Mouse (Mus musculus) brain, embryonic 18.5 days (tissue): ENCODE data around the gene Fam189a2.

Source experiments
- DNase-seq: peaks from one replicate; pipeline ENCODE4 v3.0.0-alpha.2; 2012; ENCODE audit warnings: low read depth, low spot score

Gene Fam189a2

DNA sequence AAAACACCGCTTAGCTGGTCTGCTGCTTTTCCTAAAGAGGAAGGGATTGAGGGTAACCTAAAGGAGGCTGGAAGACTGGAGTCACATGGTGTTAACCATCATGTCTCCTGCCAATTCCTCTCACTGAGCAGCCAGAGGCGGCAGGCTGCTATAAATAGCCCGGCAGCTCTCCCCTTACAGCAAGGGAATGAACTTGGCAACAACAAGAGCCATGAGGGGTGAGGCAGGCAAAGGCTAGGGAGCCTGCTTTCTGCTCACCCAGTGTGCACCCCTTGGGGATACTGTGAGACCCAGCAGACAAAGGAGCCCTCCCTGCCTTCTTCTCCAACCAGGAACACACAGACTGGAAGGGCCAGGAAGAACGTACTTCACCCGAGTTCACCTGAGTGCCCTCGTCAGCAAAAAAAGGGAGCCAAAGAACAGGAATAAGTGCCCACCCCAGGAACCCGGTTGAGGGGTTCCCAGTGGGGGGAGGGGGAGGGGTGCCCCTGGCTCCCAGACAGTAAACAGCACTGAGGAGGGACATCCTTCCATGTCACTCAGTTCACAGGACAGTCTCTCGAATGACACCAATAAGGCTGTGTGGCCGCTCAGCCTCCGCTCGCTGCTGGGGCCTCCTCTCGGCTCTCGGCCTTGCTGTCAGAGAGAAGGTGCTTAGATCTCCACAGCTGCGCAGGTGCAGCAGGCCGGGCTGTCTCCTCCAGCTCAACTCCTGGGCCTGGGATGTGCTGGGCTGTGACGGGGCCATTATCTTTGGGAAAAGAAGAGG lies 57.8 kb downstream of the Fam189a2 start:
- no peak for DNase-seq

DNA sequence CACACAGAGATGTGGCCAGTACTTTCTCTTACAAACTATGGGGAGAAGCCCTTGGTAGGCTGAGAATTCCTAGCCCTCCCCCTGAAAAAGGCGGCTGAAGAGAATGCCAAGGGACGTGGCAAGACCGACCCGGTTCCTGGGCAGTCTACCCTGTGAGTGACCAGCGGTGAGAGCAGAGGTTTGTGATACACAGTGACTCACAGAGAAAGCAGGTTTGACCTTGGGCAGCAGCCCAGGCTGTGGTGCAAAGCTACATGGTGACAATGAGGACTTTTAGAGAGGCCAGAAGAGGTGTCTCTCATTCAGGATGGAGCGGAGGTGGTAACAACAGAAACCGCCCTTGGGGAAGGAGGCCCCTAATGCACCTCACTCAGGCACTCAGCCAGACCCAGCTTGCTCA lies 59.4 kb downstream of the Fam189a2 start:
- DNase-seq: no peak

DNA sequence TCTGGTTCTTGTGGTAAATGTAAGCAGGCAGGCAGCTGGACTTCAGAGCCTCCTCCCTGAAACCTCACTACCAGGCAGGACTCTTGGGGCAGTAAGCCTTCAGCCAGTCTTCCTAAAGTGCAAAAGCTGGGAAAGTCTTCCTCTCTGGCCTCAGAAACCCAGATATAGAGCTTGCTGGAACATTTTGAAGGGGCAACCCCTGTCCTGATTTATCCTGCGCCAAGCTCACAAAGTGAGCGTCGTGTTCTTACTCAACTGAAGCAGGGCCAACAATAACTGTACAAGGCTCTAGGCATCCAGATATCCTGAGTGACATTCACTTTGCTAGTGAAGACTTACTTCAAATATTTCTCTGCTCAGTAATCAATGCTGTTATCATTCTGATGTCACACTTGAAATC lies 60.4 kb downstream of the Fam189a2 start:
- no peak for DNase-seq

DNA sequence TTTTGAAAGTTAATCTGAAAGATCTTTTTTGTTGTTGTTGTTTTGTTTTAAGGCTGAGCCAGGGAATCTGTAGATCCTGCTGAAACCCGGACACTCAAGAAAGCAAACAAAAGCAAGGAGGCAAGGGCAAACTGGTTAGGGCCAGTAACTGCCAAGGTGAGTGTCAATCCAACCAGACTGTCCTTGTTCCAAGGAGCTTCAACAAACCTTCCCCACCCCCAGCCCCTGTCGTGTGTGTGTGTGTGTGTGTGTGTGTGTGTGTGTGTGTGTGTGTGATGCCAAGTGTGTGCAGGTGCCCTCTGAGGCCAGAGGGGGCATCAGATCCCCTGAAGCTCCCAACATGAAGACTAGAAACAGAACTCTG lies 62.0 kb downstream of the Fam189a2 start:
- no peak for DNase-seq

DNA sequence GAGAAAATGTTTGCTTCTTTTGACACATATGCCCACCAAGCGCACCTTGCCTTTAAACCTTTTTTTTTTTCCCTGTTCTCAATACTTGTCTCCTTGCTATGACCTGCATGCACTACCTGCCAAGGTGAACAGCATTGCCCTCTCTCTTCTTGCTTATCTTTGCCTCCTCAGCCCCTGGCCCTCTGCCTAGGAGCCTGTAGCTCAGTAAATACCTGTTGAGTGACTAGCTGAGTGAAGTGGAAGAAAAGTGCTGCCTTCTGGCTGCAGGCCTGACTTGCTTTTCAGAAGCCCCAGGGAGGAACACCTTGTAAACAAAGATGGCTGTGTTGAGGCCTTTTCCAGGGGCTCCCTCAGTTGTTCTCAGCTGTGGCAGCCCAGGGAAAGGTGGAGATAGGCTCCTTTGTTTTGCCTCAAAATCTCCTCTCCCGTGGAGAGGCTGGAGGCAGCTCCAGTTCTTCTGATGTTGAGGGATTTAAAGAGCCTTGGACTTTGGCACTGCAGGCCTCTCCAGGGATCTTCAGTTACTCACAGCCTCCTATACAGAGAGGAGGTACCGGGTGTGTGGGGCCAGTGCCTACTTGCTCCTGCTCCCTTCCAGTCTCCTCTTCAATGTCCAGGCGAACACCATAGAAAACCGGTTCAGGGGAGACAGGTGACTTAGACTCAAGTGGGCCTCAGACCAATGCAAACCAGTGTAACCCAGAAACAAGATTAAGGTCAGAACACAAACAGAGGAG lies 62.5 kb downstream of the Fam189a2 start:
- no peak for DNase-seq

DNA sequence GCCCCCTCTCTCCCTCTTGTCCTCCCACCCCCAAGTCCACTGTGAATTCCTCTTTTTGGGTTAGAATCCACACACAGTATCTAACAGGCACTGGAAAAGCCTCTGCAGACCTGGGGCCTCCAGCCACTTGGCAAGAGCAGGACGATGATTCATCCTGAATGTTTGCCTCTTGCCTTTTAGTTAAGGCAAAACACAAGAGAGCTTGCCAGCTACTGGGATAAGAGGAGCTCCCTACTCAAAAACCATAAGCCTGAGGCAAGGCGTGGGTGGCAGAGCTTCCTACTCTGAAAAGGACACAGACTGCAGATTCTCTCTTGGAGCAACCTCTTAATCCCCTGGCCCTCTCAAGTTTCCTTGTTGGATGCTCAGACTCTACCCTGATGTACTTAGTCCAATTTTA lies 63.7 kb downstream of the Fam189a2 start:
- DNase-seq: no peak

DNA sequence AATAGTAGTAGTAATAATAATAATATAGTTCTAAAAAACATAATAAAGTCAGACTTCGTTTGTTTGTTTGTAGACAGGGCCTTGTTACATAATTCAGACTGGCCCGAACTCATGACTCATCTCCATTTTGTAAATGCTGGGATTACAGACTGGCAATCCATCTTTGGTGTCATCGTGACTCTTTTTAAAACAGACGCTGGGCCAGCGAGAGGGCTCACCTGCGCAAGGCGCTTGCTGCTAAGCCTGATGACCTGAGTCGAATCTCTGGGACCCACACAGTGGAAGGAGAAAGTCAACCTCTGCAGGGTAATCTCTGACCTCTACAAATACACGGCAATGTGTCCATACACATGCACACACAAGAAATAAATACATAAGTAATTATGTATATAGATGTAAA lies 64.4 kb downstream of the Fam189a2 start:
- no peak for DNase-seq

DNA sequence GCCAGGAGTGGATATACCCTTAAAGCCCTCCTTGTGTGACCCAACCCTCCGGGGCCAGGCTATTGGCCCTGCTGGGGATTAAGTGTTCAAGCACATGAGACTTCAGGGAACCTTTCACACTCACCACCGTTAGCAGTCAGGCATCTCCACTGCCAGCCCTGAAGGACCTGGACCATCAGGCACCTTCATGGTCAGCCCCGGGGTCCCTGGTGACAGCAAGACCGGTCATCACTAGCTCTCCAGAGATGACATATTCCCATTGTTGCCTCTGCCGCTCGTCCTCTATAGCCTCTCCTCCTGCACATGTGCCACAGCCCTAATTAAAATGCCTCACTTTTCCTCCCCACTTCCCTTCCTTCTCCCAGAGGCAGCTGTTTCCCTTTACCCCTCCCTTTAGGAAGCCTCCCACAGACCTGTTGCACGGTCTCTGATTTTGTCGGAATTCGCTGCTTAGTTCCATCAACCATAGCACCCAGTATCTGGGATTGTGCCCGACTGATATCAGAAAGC lies 66.4 kb downstream of the Fam189a2 start:
- DNase-seq: no peak

DNA sequence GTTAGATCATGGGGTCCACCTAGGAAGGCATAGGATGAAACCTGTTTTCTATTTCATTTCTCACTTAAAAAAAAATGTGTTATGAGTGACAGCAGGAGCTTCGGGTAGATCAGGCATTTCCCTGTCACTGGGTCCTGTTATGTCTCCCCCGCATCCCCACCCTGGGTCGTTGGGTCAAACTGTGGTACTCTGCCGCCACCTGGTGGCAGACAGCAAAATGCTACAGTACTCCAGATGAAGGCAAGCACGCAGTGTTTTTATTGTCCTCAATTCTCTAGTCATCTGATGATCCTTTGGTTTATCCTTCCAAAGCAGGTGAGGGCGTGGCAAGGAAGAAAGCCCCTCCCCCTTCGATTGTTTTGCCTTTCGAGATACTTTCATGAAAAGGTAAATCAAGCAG lies 69.3 kb downstream of the Fam189a2 start:
- DNase-seq: no peak

DNA sequence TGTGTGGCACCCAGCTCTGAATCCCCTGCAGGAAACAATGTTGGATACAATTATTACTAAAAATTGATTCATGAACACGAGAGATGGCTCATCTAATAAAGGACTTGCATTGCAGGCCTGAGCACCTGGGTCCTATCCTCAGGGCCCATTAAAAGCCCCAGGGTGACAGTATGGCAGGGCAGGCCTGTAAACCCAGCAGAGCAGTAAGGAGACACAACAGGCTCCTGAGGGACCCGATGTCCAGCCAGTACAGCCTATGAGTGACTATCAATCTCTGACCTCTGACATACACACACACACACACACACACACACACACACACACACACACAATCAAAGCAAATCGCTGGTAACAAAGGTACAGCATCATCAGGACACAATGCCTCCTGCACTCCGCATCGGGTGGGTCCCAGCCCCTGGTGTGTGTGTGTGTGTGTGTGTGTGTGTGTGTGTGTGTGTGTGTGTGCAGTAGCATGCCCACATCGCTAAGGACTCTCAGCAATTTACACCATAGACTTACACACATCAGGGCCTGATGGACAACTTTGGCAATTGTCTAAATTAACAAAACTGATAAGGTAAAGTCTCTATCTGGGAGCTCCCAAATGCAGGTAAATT lies 69.9 kb downstream of the Fam189a2 start:
- DNase-seq: no peak

DNA sequence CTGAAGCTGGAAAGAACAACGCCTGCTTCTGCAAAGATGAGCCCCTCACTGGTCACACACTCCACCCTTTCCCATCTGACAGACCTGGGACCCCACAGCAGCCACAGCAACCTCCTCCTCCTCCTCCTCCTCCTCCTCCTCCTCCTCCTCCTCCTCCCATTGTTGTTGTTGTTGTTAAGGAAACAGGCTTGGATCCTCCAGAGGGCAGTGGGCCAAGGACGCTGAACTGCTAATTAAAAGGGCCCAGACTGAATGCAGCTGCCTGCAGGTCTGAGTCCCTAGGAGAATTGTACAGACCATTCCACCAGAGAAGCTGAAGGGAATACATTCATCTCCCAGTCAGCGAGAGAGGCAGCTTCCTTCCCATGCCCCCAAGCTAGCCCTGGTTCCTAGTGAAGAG lies 70.5 kb downstream of the Fam189a2 start:
- DNase-seq: no peak

DNA sequence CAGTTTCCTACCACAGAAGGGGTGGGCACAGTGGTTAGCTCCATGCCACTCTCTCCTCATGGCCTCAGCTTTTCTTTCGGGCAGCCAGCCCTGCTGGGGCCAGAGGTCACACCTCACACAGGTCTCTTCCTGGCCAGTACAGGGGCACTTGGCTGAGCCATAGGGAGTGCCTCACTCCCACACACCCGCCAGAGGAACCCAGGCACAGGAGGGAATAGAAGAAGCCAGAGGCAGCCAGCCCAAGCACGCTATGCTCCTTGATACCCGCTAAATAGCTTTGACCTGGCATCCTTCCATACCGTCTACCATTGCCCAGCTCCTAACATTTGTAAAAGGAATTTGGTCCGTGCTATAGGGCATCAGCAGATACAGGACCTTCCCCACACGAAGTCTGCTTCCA lies 70.9 kb downstream of the Fam189a2 start:
- no peak for DNase-seq

DNA sequence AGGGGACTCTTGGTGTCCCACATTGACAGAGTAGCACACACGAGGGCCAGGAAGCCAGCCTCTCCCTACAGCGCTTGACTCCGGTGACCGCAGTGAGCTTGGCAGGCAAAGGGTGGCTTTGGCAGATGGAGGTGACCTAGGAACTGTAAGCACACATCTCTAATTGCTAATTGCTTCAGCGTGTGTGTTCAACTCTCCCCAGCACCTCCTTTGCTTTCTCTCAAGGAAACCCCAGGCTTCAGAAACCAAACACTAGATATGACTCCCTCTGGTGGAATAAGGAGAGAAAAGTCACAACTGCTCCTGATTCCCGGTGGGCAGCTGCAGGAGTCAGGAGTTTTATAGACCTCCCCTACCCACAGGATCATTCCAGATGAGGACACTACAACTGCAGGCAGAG lies 71.9 kb downstream of the Fam189a2 start:
- DNase-seq: no peak

DNA sequence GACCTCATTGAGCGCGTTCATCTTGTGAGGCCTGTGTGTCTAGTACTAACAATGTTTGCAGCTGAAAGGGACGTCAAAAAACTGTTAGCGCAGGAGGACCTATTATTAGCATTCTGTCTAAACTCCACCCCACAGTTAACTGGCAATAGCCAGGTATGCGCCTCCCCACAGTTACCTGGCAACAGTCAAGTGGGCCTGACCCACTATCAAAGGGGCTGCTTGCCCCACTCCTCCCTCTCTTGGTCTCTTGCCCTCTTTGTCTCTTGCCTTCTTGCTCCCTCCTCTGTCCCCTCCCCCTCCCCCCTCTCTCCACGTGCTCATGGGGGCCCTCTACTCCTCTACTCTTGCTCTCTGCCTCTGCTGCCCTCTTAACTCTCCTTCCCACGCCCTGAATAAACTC lies 73.3 kb downstream of the Fam189a2 start:
- DNase-seq: no peak

DNA sequence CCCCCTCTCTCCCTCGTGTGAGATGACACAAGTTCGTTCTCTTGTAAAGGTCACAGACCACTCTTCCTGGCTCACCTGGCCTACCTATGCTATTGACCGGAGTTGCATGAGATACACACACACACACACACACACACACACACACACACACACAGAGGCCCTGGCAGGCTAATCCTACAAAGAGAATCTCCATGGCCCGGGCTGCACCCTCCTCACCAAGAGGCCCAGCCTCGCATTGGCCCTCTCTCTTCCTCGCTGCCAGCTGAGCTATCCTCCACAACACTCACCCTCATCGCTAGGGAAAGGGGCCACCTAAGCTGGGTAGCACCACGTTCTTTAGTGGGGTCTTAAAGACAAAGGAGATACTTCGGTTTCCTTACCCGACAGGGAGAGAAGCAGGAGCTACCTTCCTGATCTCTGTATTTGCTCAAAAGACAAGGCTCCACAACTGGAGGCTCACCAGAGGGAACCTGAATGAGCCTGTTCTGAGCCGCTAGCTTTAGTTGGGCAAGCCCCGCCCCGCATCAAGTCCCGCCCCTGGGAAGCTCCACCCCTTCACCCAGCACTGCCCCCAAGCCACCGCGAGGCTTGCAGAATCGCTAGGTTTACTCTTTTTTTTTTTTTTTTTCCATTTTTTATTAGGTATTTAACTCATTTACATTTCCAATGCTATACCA lies 74.4 kb downstream of the Fam189a2 start:
- no peak for DNase-seq

DNA sequence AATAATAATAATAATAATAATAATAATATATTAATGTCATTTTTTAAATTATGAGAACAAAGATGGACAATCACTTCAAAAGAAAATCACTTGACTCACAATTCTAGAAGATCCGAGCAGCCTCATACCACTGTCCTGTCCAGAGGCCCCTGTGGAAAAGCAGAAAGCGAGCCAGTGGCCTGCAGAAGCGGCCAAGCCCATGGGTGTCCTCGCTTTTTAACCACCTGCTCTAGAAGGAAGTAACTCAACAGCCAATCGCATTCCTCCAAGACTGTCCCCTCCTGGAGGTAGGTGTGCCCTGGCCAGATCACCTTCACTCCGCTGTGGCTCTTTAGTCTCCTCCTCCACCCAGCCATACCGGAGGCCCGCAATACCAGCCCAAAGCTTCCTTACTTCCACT lies 75.4 kb downstream of the Fam189a2 start:
- DNase-seq: no peak

DNA sequence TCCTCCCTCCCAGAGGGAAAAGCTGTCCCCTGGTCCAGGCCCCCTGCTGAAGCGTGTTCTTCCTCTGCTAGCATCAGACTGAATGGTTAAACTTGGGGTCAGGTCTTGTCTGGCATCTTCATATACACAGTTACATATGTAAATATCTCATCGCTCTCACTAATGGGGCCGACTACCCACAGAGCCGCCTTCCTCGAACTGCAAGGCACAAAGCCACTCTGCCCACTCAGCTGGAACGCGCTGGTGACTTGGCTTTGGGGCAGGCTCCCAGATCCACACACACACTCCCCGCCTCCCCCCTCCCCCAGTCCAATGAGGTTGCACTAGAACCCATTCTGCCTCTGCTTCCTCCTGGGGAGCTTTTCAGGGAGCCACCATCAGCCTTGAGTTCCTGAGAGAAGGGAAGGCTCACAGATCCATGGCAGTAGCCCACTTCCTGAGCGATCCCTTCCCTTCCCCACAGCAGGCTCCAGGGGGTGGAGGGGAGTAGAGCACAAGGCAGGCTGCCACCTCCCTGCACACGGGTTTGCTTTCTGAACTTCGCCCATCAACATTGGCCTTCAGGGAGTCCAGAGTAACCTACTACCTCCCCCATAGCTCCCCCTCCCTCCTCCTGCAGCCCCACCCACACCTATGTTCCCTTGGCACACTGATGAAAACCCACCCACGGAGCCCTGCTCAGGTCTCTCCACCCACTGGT lies 82.4 kb downstream of the Fam189a2 start:
- no peak for DNase-seq

DNA sequence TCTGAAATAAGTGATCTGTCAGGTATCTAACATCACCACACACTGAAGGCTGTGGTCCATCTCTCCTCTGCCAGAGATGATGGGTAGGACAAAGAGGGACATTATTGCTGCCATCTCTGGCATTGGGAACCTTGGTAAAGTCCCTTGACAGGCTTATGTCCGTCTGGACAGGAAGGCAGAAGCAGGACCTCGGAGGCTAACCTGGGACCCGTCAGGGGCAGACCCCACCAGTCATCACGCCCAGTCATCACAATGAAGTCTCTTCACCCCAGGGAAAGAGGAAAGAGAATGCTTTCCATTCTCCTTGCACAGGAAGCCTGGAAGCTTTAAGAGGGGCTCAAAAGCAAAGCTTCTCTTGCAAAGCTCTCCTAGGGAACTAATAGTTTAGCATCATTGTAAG lies 82.9 kb downstream of the Fam189a2 start:
- no peak for DNase-seq

DNA sequence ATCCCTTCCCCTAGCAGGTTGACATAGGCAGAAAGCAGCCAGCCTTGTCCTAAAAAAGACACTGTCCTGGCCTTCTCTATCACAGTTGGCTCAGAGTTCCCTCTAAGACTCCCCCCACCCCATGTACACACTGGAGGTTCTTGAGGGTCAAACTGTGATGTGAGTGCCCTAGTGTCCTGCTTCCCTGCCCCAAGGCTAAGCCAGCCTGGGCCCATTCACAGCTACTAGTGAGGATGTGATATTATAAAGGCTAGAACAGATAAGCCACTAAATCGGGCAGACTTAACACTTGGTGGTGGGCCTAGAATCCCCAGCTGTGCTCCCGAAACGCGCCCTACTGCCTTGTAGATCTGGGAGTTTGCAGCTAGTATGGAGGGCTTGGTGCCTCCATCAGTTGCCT lies 84.1 kb downstream of the Fam189a2 start:
- no peak for DNase-seq

DNA sequence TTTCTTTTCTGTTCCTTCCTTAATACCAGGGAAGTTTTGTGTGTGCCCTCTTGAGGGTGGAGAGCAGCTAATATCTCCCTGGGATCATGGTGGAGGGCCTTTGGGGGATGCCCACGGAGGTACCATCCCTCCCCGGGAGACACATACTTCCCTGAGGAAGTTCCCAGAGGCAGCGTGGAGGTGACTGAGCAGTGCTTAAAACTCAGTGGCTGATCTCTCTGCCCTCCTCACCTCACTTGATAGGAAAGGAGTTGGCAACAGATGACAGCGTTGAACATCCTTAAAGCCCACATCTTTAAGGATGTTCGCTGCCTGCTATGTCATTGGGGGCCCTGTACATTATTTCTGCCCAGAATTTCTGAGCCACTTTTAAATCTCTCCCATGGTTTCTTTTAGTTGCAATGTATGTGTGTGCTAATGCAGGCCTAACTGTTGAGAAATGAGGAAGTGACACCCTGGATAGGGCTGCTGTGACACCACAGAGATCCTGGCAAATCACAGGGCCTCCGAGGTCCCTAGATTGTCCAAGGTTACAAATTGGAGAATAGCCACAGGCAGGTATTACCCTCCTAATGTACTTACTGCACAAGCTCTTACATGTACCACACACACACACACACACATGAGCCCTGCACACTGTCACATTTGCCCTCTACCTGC lies 84.7 kb downstream of the Fam189a2 start:
- DNase-seq: no peak

DNA sequence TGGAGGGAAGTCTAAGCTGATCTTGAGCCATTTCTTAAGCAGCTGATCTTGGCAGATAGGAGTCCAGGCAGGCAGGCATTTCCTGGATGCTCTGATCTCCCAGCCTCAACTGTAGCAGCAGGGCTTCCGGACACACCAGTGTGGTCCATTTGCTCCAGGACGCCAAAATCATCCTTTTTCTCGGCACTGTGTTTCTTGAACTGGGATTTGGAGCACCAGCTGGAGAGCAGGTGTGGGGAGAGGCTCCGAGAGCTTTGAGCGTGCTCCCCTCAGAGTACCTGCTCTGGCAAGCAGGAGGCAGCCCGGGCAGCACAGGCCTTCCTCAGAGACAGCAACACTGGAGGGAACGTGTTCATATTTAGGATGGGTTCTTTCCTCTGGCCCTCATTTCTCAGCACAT lies 87.9 kb downstream of the Fam189a2 start:
- DNase-seq: no peak
